Comparison of ENCODE assay signal across 8 mouse cellular contexts in genomic region chr11:21174396-21174795, GRCm38 (mm10).
DNase-seq lines count a peak whose midpoint lies in the region; ATAC-seq and TF ChIP-seq lines count a peak whose summit lies in the region.

No protein-coding gene starts in this region.

- no peaks in the 10 kb centered on the region for H3K4me1 ChIP-seq in kidney, embryonic 14.5 days (ENCODE audit: control insufficient read depth, insufficient read depth, low read length)
- H3K4me1 ChIP-seq in heart, postnatal 0 days (ENCODE audit: control insufficient read depth, insufficient read depth): no peaks in the 10 kb centered on the region
- peaks cover 5% of the 10 kb centered on the region for H3K4me1 ChIP-seq in lung, adult 2 months (ENCODE audit: control insufficient read depth, insufficient read depth, low read length)

- no peak overlapping the region for H3K27ac ChIP-seq in kidney, embryonic 14.5 days (ENCODE audit: low read depth, low read length)
- peak overlapping the region; percentile 53; the same call in 1 of the 2 replicates for H3K27ac ChIP-seq in heart, postnatal 0 days (ENCODE audit: low read depth)

- no peak for ATAC-seq in kidney, embryonic 14.5 days (ENCODE audit: low FRiP score, low TSS enrichment)
- no peak for ATAC-seq in heart, postnatal 0 days (ENCODE audit: insufficient read depth, low read depth)

- TF ChIP-seq EP300 in heart, postnatal 0 days (IDR thresholded peaks at IDR 0.05; ENCODE audit: low read depth): no peak

- no peak overlapping the region for H3K4me2 ChIP-seq in kidney, embryonic 14.5 days (replicated peaks; ENCODE audit: low read depth, low read length)
- H3K4me2 ChIP-seq in heart, postnatal 0 days (ENCODE audit: low read depth, low read length): no peak overlapping the region

- DNase-seq in kidney, adult 18-20 months: peak; percentile 20
- peak; percentile 55 for DNase-seq in adrenal gland, adult 2 months
- DNase-seq in heart, postnatal 0 days (ENCODE audit: low spot score): peak; percentile 33
- peak; percentile 59 for DNase-seq in lung, adult 2 months
- peak; percentile 30 to 57 for DNase-seq in spleen, postnatal 14 days (ENCODE audit: low spot score in 2 of 2)
- no peak for DNase-seq in MN1 (ENCODE audit: low spot score)
- no peak for DNase-seq in layer of hippocampus, adult 18-20 months (ENCODE audit: low spot score in 2 of 2)

- no peak overlapping the region for H3K4me3 ChIP-seq in kidney, embryonic 14.5 days (ENCODE audit: low read length)
- no peak overlapping the region for H3K4me3 ChIP-seq in heart, postnatal 0 days (ENCODE audit: low read depth, low read length)
- no peak overlapping the region for H3K4me3 ChIP-seq in lung, adult 2 months (replicated peaks; ENCODE audit: extremely low read depth, low read depth, low read length)

- H3K36me3 ChIP-seq in kidney, embryonic 14.5 days (ENCODE audit: control insufficient read depth, insufficient read depth, low read length): no peaks in the 10 kb centered on the region
- H3K36me3 ChIP-seq in heart, postnatal 0 days (replicated peaks; ENCODE audit: control insufficient read depth, insufficient read depth, low read length): no peaks in the 10 kb centered on the region

- no peak for TF ChIP-seq CTCF in heart, postnatal 0 days (IDR thresholded peaks at IDR 0.05; ENCODE audit: low read depth)
- no peak for TF ChIP-seq CTCF in lung, adult 2 months (IDR thresholded peaks at IDR 0.05; ENCODE audit: insufficient read depth, low read length)

- WGBS in kidney, embryonic 14.5 days: 34% methylated on average over 5 of the region's 5 CpGs
- 42% methylated on average over 5 of the region's 5 CpGs for WGBS in heart, postnatal 0 days
- WGBS in lung, adult 2 months: 5% methylated on average over 5 of the region's 5 CpGs

- H3K9ac ChIP-seq in kidney, embryonic 14.5 days (ENCODE audit: low read depth, low read length): no peak overlapping the region
- H3K9ac ChIP-seq in heart, postnatal 0 days (replicated peaks; ENCODE audit: low read depth, low read length): no peak overlapping the region

- H3K27me3 ChIP-seq in kidney, embryonic 14.5 days (ENCODE audit: control insufficient read depth, insufficient read depth, low read length): no peaks in the 10 kb centered on the region
- no peaks in the 10 kb centered on the region for H3K27me3 ChIP-seq in heart, postnatal 0 days (ENCODE audit: control insufficient read depth, insufficient read depth, low read length)

- no peaks in the 10 kb centered on the region for H3K9me3 ChIP-seq in kidney, embryonic 14.5 days (ENCODE audit: control insufficient read depth, low read length)
- peaks cover 6% of the 10 kb centered on the region; the same call in 1 of the 2 replicates for H3K9me3 ChIP-seq in heart, postnatal 0 days (replicated peaks; ENCODE audit: control insufficient read depth, low read length)

- no peak for TF ChIP-seq POLR2A in lung, adult 2 months (IDR thresholded peaks at IDR 0.05; ENCODE audit: borderline replicate concordance, extremely low read depth, low read depth, low read length)

Comparison
In these comparisons a context has a peak if more than half of its experiments do, and no peak if none do; other contexts are left out.
1. DNase-seq: peak in kidney, adult 18-20 months (single experiment), adrenal gland, adult 2 months (single experiment), heart, postnatal 0 days (single experiment), lung, adult 2 months (single experiment) and spleen, postnatal 14 days (2 of 2); none in MN1 (single experiment) and layer of hippocampus, adult 18-20 months (0 of 2).